Mouse (Mus musculus): ENCODE results near the gene Ifi35. TPM values are rescaled to one million over a fixed set of nuclear protein-coding genes. Genes with fewer than 3 reads are reported as not detected.

The Ifi35 gene
- polyA plus RNA-seq, 2 experiments = 17.2 to 22.1 TPM

DNA sequence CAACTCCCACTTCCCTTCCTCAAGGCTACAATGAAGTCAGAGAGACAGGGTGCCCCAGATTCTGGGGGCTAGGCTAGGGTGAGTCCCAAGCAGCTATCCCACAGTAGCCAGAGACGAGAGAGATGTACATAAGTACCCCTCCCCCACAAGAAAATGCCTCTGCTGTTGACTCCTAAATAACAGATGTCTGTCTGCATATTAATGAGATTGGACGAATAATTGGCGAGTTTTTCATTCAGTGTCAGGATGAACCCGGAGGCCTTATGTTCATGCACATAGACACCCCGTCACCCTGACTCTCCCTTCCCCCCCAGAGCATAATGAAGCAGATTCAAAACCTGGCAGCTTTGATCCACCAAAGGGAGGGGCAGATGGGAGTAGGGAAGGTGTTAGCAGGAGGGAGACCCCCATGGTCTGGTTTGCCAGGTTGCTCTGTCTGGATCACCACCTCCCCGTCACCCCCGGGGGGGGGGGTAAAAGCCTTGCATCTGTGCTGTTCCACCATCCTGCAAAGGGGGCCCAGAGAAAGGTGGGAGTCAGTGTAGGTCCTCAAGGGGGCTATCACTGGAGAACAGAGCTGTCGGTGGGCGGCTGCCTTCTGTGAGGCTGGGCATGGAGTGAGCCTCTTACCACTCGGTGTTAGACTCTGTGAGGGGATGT, 29.5 kb downstream of the Ifi35 start:
- Histone ChIP-seq H3K4me1 (replicated peaks; ENCODE audit: control insufficient read depth in 2 of 2, insufficient read depth in 2 of 2, low read length in 1 of 2) (peaks cover 4 to 14% of the 10 kb centered on the region in 2 experiments; a peak in 3 of 4 replicates), H3K4me3 (ENCODE audit: insufficient read depth in 1 of 2, low read depth in 2 of 2, low read length in 2 of 2) (no peak overlapping the region), H3K9me3 (ENCODE audit: control insufficient read depth, low read length) (no peaks in the 10 kb centered on the region), H3K27ac (no peak overlapping the region), H3K4me2 (ENCODE audit: low read depth) (no peak overlapping the region), H3K9ac (replicated peaks) (no peak overlapping the region), H3K27me3 (ENCODE audit: control insufficient read depth, insufficient read depth, low read length) (no peaks in the 10 kb centered on the region), H3K36me3 (replicated peaks; ENCODE audit: control insufficient read depth, insufficient read depth, low read depth) (no peaks in the 10 kb centered on the region)
- no peak for TF ChIP-seq EP300 (IDR thresholded peaks at IDR 0.05; ENCODE audit: low read depth)
- no peak for TF ChIP-seq CTCF (IDR thresholded peaks at IDR 0.05; ENCODE audit: low read depth)
- 63% methylated on average over 10 of the region's 10 CpGs for WGBS (ENCODE audit: insufficient replicate concordance)
- no peak for ATAC-seq (ENCODE audit: insufficient read depth)
- DNase-seq (ENCODE audit: low read depth in 3 of 3, low spot score in 3 of 3) = no peak

DNA sequence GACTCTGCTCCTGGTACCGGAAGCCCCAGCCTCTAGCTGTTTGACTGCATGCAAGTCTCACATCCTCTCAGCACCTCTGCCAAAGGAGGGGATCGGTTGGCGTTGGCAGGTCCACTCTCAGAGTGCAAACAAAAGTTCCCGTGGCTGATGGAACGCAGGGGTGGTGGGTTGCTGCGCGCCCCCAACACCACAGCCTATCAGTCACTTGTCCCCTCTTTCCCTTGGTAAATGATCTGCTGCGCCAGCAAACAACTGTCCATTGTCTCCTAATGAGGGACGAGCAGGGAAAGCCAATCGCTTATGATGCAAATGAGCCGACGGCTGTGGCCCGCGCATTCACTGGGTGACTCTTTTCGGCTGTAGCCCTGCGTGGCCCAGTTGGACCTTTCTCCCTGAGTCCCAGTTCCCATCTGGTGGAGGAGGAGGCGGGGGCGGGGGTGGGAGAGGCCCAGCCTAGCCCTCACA, 31.0 kb downstream of the Ifi35 start:
- DNase-seq (ENCODE audit: low read depth in 3 of 3, low spot score in 3 of 3) (no peak), ATAC-seq (ENCODE audit: insufficient read depth) (no peak)
- Histone ChIP-seq H3K9ac (replicated peaks) (no peak overlapping the region), H3K27me3 (ENCODE audit: control insufficient read depth, insufficient read depth, low read length) (no peaks in the 10 kb centered on the region), H3K9me3 (ENCODE audit: control insufficient read depth, low read length) (no peaks in the 10 kb centered on the region), H3K4me3 (ENCODE audit: insufficient read depth in 1 of 2, low read depth in 2 of 2, low read length in 2 of 2) (no peak overlapping the region), H3K4me1 (replicated peaks; ENCODE audit: control insufficient read depth in 2 of 2, insufficient read depth in 2 of 2, low read length in 1 of 2) (peaks cover 11 to 19% of the 10 kb centered on the region in 2 experiments), H3K36me3 (replicated peaks; ENCODE audit: control insufficient read depth, insufficient read depth, low read depth) (no peaks in the 10 kb centered on the region), H3K27ac (no peak overlapping the region), H3K4me2 (ENCODE audit: low read depth) (no peak overlapping the region)
- TF ChIP-seq EP300 (IDR thresholded peaks at IDR 0.05; ENCODE audit: low read depth) (no peak), CTCF (IDR thresholded peaks at IDR 0.05; ENCODE audit: low read depth) (no peak)
- 33% methylated on average over 18 of the region's 18 CpGs for WGBS (ENCODE audit: insufficient replicate concordance)

DNA sequence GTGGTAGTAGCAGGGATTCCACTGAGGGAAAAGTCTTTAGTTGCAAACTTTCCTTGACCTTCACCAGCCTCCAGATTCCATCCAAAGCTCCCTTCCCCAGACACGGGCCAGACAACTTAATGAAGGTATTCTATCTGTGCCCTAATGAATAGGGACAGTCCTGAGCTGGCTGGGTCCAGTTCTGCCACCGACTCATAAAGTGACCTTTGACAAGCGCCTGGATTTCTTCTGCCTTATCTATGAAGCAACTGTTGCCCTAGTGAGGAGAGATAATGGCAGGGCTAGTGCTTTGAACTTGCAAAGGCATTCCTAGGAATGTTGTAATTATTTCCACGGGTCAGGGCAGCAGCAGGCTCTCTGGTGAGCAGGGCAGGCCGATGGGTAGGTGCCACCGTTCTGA, 32.7 kb downstream of the Ifi35 start:
- no peak overlapping the region for H3K9ac ChIP-seq (replicated peaks)
- no peak for ATAC-seq (ENCODE audit: insufficient read depth)
- H3K27me3 ChIP-seq (ENCODE audit: control insufficient read depth, insufficient read depth, low read length) = no peaks in the 10 kb centered on the region
- 36% methylated on average over 6 of the region's 6 CpGs for WGBS (ENCODE audit: insufficient replicate concordance)
- H3K9me3 ChIP-seq (ENCODE audit: control insufficient read depth, low read length) = no peaks in the 10 kb centered on the region
- H3K4me2 ChIP-seq (ENCODE audit: low read depth) = no peak overlapping the region
- peaks cover 28 to 35% of the 10 kb centered on the region in 2 experiments for H3K4me1 ChIP-seq (replicated peaks; ENCODE audit: control insufficient read depth in 2 of 2, insufficient read depth in 2 of 2, low read length in 1 of 2)
- no peak for TF ChIP-seq EP300 (IDR thresholded peaks at IDR 0.05; ENCODE audit: low read depth)
- TF ChIP-seq CTCF (IDR thresholded peaks at IDR 0.05; ENCODE audit: low read depth) = no peak
- H3K36me3 ChIP-seq (replicated peaks; ENCODE audit: control insufficient read depth, insufficient read depth, low read depth) = no peaks in the 10 kb centered on the region
- DNase-seq (ENCODE audit: low read depth in 3 of 3, low spot score in 3 of 3) = no peak
- H3K27ac ChIP-seq = no peak overlapping the region
- H3K4me3 ChIP-seq (ENCODE audit: insufficient read depth in 1 of 2, low read depth in 2 of 2, low read length in 2 of 2) = no peak overlapping the region

DNA sequence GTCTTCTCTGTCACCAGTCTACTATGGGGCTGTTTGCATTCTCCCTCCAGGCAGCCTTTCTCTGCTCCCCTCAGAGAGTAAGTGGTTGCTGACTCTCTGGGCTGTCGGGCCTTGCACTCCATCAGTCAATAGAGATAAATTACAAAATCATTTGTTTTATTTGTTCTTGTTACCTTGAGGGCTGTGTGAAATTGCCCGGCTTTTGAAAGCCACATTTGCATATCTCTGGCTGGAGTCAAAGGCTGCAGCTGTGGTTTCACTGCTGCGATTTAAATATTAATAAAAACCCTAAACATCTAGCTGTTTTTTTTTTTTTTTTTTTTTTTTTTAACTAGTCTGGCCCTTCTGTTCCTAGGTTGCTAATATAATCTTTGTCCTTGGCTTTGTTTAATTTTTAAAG, 35.6 kb downstream of the Ifi35 start:
- WGBS (ENCODE audit: insufficient replicate concordance) = 21% methylated on average over 3 of the region's 3 CpGs
- Histone ChIP-seq H3K4me2 (ENCODE audit: low read depth) (peak overlapping the region; percentile 42; the same call in 1 of the 2 replicates), H3K27ac (no peak overlapping the region), H3K9ac (replicated peaks) (no peak overlapping the region), H3K27me3 (ENCODE audit: control insufficient read depth, insufficient read depth, low read length) (no peaks in the 10 kb centered on the region), H3K9me3 (ENCODE audit: control insufficient read depth, low read length) (no peaks in the 10 kb centered on the region), H3K36me3 (replicated peaks; ENCODE audit: control insufficient read depth, insufficient read depth, low read depth) (peaks cover 19% of the 10 kb centered on the region), H3K4me1 (replicated peaks; ENCODE audit: control insufficient read depth in 2 of 2, insufficient read depth in 2 of 2, low read length in 1 of 2) (peaks cover 34 to 45% of the 10 kb centered on the region in 2 experiments), H3K4me3 (ENCODE audit: insufficient read depth in 1 of 2, low read depth in 2 of 2, low read length in 2 of 2) (no peak overlapping the region)
- TF ChIP-seq EP300 (IDR thresholded peaks at IDR 0.05; ENCODE audit: low read depth) (no peak), CTCF (IDR thresholded peaks at IDR 0.05; ENCODE audit: low read depth) (no peak)
- DNase-seq (ENCODE audit: low read depth in 3 of 3, low spot score in 3 of 3) = no peak
- no peak for ATAC-seq (ENCODE audit: insufficient read depth)

DNA sequence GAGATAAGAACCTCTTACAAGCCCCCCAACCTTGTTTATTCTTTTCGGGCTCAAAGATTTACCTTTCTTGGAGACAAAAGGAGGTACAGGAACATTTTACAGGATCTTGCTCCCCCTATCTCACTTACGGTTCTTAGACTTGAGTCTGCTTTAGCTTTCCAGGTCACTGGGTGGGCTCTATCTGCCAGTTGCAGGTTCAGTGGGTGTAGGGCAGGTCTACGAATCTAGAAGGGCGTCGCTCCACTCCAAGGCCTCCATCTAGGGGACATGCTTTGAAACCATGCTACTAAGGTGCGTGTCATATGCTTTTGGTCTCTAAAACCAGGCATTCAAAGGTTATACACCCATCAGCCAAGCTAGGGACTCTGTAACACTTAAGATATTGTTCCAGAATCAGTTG, 36.0 kb downstream of the Ifi35 start:
- Histone ChIP-seq H3K9me3 (ENCODE audit: control insufficient read depth, low read length) (no peaks in the 10 kb centered on the region), H3K4me3 (ENCODE audit: insufficient read depth in 1 of 2, low read depth in 2 of 2, low read length in 2 of 2) (no peak overlapping the region), H3K4me2 (ENCODE audit: low read depth) (peak overlapping the region; percentile 42), H3K27ac (peak overlapping the region; percentile 72), H3K36me3 (replicated peaks; ENCODE audit: control insufficient read depth, insufficient read depth, low read depth) (peaks cover 23% of the 10 kb centered on the region), H3K9ac (replicated peaks) (peak overlapping the region; percentile 23), H3K4me1 (replicated peaks; ENCODE audit: control insufficient read depth in 2 of 2, insufficient read depth in 2 of 2, low read length in 1 of 2) (peaks cover 34 to 45% of the 10 kb centered on the region in 2 experiments), H3K27me3 (ENCODE audit: control insufficient read depth, insufficient read depth, low read length) (no peaks in the 10 kb centered on the region)
- peak; percentile 51; the same call in 1 of the 2 replicates for ATAC-seq (ENCODE audit: insufficient read depth)
- TF ChIP-seq EP300 (IDR thresholded peaks at IDR 0.05; ENCODE audit: low read depth) (peak; percentile 32; the same call in 1 of the 2 replicates), CTCF (IDR thresholded peaks at IDR 0.05; ENCODE audit: low read depth) (no peak)
- 11% methylated on average over 6 of the region's 6 CpGs for WGBS (ENCODE audit: insufficient replicate concordance)
- no peak for DNase-seq (ENCODE audit: low read depth in 3 of 3, low spot score in 3 of 3)

Data from liver, embryonic 14.5 days (tissue).